Mouse (Mus musculus) E14TG2a.4 (cell line): ENCODE measurements around the gene Odf3.

Experiments
- H3K27me3 ChIP-seq: 2 replicates; pipeline ENCODE4 v1.6.1; 2014; ENCODE audit warnings: low read length, control low read depth; ENCODE audit not compliant: insufficient read depth
- H3K36me3 ChIP-seq: 2 replicates; pipeline ENCODE4 v1.6.1; 2014; ENCODE audit warnings: low read length, control low read depth; ENCODE audit not compliant: insufficient read depth
- H3K4me1 ChIP-seq: replicated peaks from 2 replicates; pipeline ENCODE4 v1.6.1; 2014; ENCODE audit warnings: low read depth, low read length, control low read depth
- H3K4me3 ChIP-seq: replicated peaks from 2 replicates; pipeline ENCODE4 v1.5.1; 2014; ENCODE audit warnings: mild to moderate bottlenecking, low read length
- H3K9me3 ChIP-seq: 2 replicates; pipeline ENCODE4 v1.6.1; 2014; ENCODE audit warnings: low read length, control low read depth
- CTCF ChIP-seq: conservative IDR thresholded peaks from 2 replicates; pipeline ENCODE4 v1.5.1; 2014; ENCODE audit warnings: low read length
- NANOG ChIP-seq: IDR thresholded peaks from 2 replicates; pipeline ENCODE4 v1.6.1; 2014; ENCODE audit warnings: borderline replicate concordance, low read length, mixed read lengths
- POU5F1 ChIP-seq: IDR thresholded peaks from 2 replicates; pipeline ENCODE4 v1.6.1; 2014; ENCODE audit warnings: low read length, borderline replicate concordance

The Odf3 gene

DNA sequence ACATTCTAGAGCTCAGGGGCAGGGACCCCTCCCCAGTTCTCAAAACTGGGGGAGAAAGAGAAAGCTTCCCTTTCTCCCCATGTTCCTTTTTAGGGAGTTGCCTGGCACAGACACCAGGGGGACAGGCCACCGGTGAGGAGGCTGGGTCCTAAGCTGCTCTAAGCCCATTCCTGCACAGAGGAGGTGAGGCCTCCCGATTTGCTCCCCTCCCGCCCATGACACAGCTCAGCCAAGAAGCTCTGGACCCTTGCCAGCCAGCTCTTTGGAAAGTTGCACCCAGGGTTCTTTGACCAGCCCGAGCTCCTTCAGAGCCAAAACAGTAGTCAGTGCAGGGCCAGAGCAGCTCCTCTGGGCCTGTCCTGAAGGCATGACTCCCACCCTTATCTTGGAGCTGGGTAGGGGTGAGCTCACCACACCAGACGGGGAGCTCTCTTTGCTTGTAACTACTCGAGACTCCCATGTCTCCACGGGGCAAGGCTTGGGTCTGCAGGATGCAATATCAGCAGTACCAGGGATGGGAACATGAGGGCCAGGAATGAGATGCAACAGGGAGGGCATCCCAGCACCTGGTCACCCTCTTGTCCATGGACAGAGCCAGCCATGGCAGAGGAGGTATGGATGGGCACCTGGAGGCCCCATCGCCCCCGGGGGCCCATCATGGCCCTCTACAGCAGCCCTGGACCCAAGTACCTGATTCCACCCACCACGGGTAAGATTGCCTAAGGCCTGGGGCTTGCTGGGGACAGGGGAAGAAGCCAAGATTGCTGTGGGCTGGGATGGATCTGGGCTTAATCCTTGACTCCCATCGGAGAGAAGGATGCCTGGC, at the start of gene Odf3:
Gene Odf3 (plus strand): TSS at position 51 of the 826 bp plus-strand sequence.
- Histone ChIP-seq H3K4me3 (no peak within 1 kb of the TSS), H3K4me1 (peaks cover 86% of the 10 kb centered on the region)
- no peak for TF ChIP-seq CTCF
- TF ChIP-seq NANOG: no peak
- no peak for TF ChIP-seq POU5F1

DNA sequence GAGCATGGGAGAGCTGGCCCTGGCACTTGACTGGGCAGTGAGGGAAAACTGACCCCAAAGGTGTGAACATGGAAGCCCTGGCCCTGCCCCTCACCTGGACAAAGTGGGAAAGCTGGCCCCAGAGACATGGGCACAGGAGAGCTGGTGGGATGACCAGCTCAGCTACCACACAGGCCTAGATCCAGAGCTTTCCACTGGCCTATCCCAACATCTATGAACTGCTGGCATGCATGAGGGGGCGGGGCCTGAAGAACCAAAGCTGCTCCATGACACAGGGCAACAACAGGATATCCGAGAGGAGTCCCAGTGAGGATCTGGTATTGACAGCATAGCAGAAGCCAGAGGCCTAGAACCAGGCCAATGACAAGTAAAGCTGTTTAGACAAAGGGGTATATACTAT, 49.4 kb upstream of the Odf3 start:
- H3K4me1 ChIP-seq: no peaks in the 10 kb centered on the region
- TF ChIP-seq POU5F1: no peak
- TF ChIP-seq NANOG: no peak
- TF ChIP-seq CTCF: no peak
- no peaks in the 10 kb centered on the region for H3K27me3 ChIP-seq
- H3K9me3 ChIP-seq: no peaks in the 10 kb centered on the region
- H3K4me3 ChIP-seq: no peak overlapping the region
- H3K36me3 ChIP-seq: no peaks in the 10 kb centered on the region

More for the DNA sequence above, at the start of gene Odf3:
- Histone ChIP-seq H3K9me3 (no peaks in the 10 kb centered on the region), H3K27me3 (peaks cover 9% of the 10 kb centered on the region; the same call in 1 of the 2 replicates), H3K36me3 (peaks cover 25% of the 10 kb centered on the region)

DNA sequence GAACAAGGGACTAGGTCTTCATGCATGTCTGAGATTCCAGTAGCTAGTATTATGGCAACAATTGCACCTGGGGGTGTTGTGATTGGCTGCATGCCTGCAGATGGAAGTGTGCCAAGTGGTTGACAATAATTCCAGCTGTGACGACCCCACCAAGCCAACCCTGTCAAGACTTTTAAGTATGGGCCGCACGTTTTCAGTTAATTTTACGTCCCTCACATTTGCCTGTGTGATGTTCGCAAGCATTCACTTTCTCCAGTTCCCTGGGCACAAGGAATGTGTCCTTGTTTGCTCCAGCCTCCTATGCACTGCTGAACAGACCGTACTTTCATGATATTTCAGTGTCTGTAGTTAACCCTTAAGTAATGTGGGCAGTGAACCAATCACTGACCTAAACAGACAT, 45.0 kb upstream of the Odf3 start:
- H3K36me3 ChIP-seq: 0 out of 2 replicates have a peak, but pooled peaks cover 2% of the 10 kb centered on the region
- no peaks in the 10 kb centered on the region for H3K27me3 ChIP-seq
- peaks cover 9% of the 10 kb centered on the region for H3K4me1 ChIP-seq
- H3K4me3 ChIP-seq: no peak overlapping the region
- TF ChIP-seq POU5F1 (no peak), CTCF (no peak), NANOG (no peak)
- H3K9me3 ChIP-seq: no peaks in the 10 kb centered on the region

DNA sequence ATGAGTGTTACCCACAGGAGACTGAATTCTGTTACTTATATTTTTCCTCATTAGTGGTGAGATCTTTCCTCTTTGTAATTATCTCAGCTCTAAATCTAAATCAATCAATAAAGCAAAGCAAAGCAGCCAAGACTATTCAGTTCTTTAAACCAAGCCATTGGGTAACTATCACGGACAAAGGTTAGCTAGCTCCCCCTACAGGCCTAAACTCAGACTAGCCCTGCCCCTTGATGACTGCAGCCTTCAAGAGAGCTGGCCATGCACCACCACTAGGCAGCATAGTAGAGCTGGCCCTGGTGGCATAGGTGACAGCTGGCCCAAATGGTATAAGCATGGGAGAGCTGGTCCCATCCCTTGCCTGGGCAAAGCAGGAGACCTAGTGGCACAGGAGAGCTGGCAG, 41.9 kb upstream of the Odf3 start:
- peaks cover 12% of the 10 kb centered on the region for H3K4me1 ChIP-seq
- peaks cover 5% of the 10 kb centered on the region for H3K36me3 ChIP-seq
- TF ChIP-seq POU5F1: no peak
- TF ChIP-seq CTCF: peak; percentile 87
- no peak overlapping the region for H3K4me3 ChIP-seq
- H3K27me3 ChIP-seq: no peaks in the 10 kb centered on the region
- no peaks in the 10 kb centered on the region for H3K9me3 ChIP-seq

DNA sequence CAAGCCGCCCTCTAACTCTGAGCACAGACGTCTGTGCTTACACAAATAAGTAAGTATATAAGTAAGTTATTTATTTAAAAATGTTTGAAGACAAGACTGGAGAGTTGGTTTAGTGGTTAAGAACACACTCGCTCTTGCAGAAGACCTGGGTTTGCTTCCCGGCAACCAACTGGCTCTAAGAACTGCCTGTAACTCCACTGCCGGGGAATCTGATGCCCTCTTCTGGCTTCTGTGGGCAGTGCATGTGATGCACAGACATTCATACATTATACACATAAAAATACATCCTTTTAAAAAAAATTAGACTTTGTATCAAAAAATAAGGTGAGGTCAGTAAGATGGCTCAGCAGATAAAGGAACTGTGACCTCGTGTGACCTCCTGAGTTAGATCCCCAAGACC, 37.1 kb upstream of the Odf3 start:
- Histone ChIP-seq H3K36me3 (peaks cover 37% of the 10 kb centered on the region), H3K4me3 (no peak overlapping the region), H3K4me1 (peaks cover 12% of the 10 kb centered on the region), H3K9me3 (no peaks in the 10 kb centered on the region), H3K27me3 (no peaks in the 10 kb centered on the region)
- TF ChIP-seq NANOG (no peak), CTCF (peak; percentile 79)

DNA sequence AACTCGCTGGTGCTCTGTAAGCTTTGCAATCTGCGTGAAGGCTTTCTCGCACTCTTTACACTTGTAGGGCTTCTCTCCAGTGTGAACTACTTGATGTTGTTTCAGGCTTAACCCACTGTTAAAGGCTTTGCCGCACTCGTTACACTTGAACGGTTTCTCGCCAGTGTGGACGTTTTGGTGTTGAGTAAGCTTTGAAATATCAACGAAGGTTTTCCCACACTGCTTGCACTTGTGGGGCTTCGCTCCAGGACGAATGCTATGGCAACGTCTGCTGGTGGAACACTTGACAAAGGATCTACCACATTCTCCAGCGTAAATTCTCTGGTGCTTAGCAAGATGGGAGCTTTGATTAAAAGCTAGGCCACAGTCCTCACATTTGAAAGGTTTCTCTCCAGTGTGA, 35.9 kb upstream of the Odf3 start:
- Histone ChIP-seq H3K4me1 (peaks cover 12% of the 10 kb centered on the region), H3K36me3 (peaks cover 37% of the 10 kb centered on the region), H3K9me3 (no peaks in the 10 kb centered on the region), H3K4me3 (no peak overlapping the region), H3K27me3 (no peaks in the 10 kb centered on the region)
- TF ChIP-seq NANOG (no peak), POU5F1 (no peak), CTCF (no peak)

DNA sequence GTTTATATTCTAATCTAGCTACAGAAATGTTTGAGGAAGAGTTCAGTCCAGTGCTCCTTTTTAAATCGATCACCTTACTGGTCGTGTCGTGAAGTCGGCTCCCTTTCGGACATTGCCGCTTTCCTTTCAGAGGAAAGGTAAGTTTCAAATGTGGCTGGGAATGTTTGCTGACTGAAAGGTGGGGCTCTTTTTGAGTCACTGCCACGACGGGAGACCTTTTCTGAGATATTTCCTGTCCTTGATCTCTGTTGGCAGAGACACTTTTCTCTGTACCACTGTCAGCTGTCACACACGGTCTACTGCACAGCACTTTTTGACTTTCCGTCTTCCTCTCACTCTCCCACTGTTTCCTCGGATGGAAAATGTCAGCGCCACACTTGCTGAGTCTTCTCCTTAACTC, 34.8 kb upstream of the Odf3 start:
- Histone ChIP-seq H3K9me3 (no peaks in the 10 kb centered on the region), H3K27me3 (no peaks in the 10 kb centered on the region), H3K4me1 (peaks cover 1% of the 10 kb centered on the region; the same call in 1 of the 2 replicates), H3K36me3 (peaks cover 45% of the 10 kb centered on the region), H3K4me3 (no peak overlapping the region)
- no peak for TF ChIP-seq POU5F1
- no peak for TF ChIP-seq CTCF
- TF ChIP-seq NANOG: no peak

DNA sequence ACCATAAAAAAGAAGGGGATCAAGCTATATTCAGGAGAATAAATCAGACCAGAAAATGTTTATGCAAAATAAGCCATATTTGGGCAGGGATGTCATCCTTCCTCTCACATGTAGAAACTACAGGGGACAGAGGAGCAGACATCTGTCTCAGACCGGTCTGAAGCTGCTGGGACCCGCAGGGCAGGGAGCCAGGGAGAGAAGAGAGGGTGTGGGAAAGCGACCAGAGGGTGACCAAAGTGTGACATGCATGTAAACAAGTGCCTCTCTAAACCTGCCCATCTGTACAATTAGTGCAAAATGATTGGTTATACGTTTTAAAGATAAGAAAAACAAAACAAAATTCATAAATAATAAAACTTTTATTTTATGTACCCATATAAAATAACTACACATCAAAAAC, 27.4 kb upstream of the Odf3 start:
- peaks cover 3% of the 10 kb centered on the region; the same call in 1 of the 2 replicates for H3K27me3 ChIP-seq
- TF ChIP-seq NANOG (no peak), POU5F1 (no peak), CTCF (no peak)
- H3K36me3 ChIP-seq: peaks cover 20% of the 10 kb centered on the region
- H3K4me1 ChIP-seq: peaks cover 6% of the 10 kb centered on the region
- H3K4me3 ChIP-seq: no peak overlapping the region
- no peaks in the 10 kb centered on the region for H3K9me3 ChIP-seq

DNA sequence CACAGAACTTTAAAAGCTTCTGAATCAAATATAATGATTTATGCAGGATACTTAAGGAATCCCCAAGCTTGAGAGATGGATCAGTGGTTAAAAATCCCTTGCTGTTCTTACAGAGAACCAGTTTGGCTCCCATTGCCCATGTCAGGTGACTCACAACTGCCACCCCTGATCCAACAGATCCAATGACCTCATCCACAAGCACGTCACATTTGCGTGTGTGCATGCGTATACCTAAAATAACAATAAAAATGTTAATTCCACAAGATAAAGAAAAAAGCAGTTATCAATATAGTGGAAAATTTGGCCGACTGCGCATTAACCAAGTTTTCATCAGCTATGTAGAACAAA, 26.3 kb upstream of the Odf3 start:
- Histone ChIP-seq H3K4me1 (peaks cover 6% of the 10 kb centered on the region), H3K27me3 (peaks cover 3% of the 10 kb centered on the region; the same call in 1 of the 2 replicates), H3K9me3 (no peaks in the 10 kb centered on the region), H3K36me3 (peaks cover 20% of the 10 kb centered on the region), H3K4me3 (peak overlapping the region; percentile 94)
- no peak for TF ChIP-seq POU5F1
- TF ChIP-seq NANOG: no peak
- no peak for TF ChIP-seq CTCF
